Mouse (Mus musculus) myocyte (in vitro differentiated cells): ENCODE measurements around the gene Olfr237-ps1.

ENCODE experiments used
- CEBPB ChIP-seq: IDR thresholded peaks from 2 replicates; pipeline ENCODE4 v1.6.1; 2011; ENCODE audit warnings: mild to moderate bottlenecking, moderate library complexity; ENCODE audit not compliant: poor library complexity, insufficient read depth, severe bottlenecking
- E2F4 ChIP-seq: IDR thresholded peaks from one replicate; pipeline ENCODE4 v1.6.1; 2011; ENCODE audit warnings: mild to moderate bottlenecking, control low read depth, moderate library complexity; ENCODE audit not compliant: insufficient read depth
- MAX ChIP-seq: IDR thresholded peaks from one replicate; pipeline ENCODE4 v1.6.1; 2011; ENCODE audit warnings: low read depth, mild to moderate bottlenecking, control low read depth
- MYOD1 ChIP-seq, 3 experiments: IDR thresholded peaks; one replicate each; pipeline ENCODE4 v1.6.1; 2011; ENCODE audit warnings: control low read depth in 2 of 3, low read depth in 2 of 3, mild to moderate bottlenecking in 2 of 3, moderate library complexity in 1 of 3; ENCODE audit not compliant: insufficient read length in 2 of 3, control insufficient read depth in 1 of 3
- MYOG ChIP-seq, 3 experiments: IDR thresholded peaks; one replicate each; pipeline ENCODE4 v1.6.1; 2011; ENCODE audit warnings: control low read depth in 2 of 3, low read depth in 2 of 3, mild to moderate bottlenecking in 2 of 3; ENCODE audit not compliant: insufficient read length in 2 of 3, control insufficient read depth in 1 of 3, insufficient read depth in 1 of 3
- POLR2A ChIP-seq: IDR thresholded peaks from one replicate; pipeline ENCODE4 v1.6.1; 2011; ENCODE audit warnings: low read depth, mild to moderate bottlenecking, control low read depth, moderate library complexity; ENCODE audit not compliant: insufficient read length
- POLR2AphosphoS2 ChIP-seq: IDR thresholded peaks from one replicate; pipeline ENCODE4 v1.6.1; 2011; ENCODE audit warnings: low read depth, control low read depth; ENCODE audit not compliant: insufficient read length
- TCF12 ChIP-seq: IDR thresholded peaks from one replicate; pipeline ENCODE4 v1.6.1; 2011; ENCODE audit warnings: mild to moderate bottlenecking, control low read depth; ENCODE audit not compliant: poor library complexity, insufficient read depth, severe bottlenecking
- USF1 ChIP-seq: IDR thresholded peaks from one replicate; pipeline ENCODE4 v1.6.1; 2011; ENCODE audit warnings: low read depth, mild to moderate bottlenecking, control low read depth, moderate library complexity

DNA sequence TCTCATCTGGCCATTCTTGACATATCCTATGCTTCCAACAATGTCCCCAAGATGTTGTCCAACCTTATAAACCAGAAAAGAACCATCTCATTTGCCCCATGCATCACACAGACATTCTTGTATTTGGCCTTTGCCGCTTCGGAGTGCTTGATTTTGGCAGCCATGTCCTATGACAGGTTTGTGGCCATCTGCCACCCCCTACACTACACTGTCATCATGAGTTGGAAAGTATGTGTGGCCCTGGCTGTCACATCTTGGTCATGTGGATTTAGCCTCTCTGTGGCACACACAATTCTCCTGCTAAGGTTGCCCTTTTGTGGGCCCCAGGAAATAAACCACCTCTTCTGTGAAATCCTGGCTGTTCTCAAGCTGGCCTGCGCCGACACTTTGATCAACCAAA lies 20.9 kb downstream of the Olfr237-ps1 start:
- TF ChIP-seq TCF12 (no peak), MYOD1 (IDR thresholded peaks at IDR 0.05; ENCODE audit: control insufficient read depth in 1 of 3, insufficient read length in 2 of 3, low read depth in 2 of 3) (no peak), POLR2AphosphoS2 (no peak), MAX (no peak), POLR2A (no peak), USF1 (no peak), MYOG (IDR thresholded peaks at IDR 0.05; ENCODE audit: control insufficient read depth in 1 of 3, insufficient read depth in 1 of 3, insufficient read length in 2 of 3, low read depth in 2 of 3) (no peak), E2F4 (no peak), CEBPB (no peak)
